Mouse (Mus musculus) C2C12 (cell line): ENCODE results near the gene Pkhd1. TPM values are rescaled to one million over a fixed set of nuclear protein-coding genes. Genes with fewer than 3 reads are reported as not detected.
"Not testable (repeated sequence)": the region's sequence is repeated elsewhere in the genome, so short reads cannot be mapped to it uniquely, and the experiment has no call there.

ENCODE experiments used
- H3K27me3 ChIP-seq: one replicate; pipeline ENCODE4 v1.6.1; 2011; ENCODE audit not compliant: control insufficient read depth, insufficient read depth, insufficient read length
- H3K36me3 ChIP-seq: one replicate; pipeline ENCODE4 v1.6.1; 2011; ENCODE audit not compliant: control insufficient read depth, insufficient read depth
- H3K4me3 ChIP-seq: one replicate; pipeline ENCODE4 v1.5.1; 2011; ENCODE audit warnings: mild to moderate bottlenecking, control low read depth; ENCODE audit not compliant: poor library complexity, insufficient read depth, severe bottlenecking
- H3K79me2 ChIP-seq: one replicate; pipeline ENCODE4 v1.6.1; 2011; ENCODE audit not compliant: control insufficient read depth, insufficient read depth
- H3K79me3 ChIP-seq: one replicate; pipeline ENCODE4 v1.6.1; 2011; ENCODE audit warnings: low read depth, control low read depth
- H3ac ChIP-seq: one replicate; pipeline ENCODE3; 2011; ENCODE audit warnings: low read depth; ENCODE audit not compliant: control insufficient read depth, insufficient read length
- CEBPB ChIP-seq: IDR thresholded peaks from one replicate; pipeline ENCODE4 v1.6.1; 2011; ENCODE audit warnings: low read depth, mild to moderate bottlenecking, control low read depth, moderate library complexity
- CTCF ChIP-seq: IDR thresholded peaks from one replicate; pipeline ENCODE4 v1.5.1; 2011; ENCODE audit not compliant: control insufficient read depth, insufficient read depth, insufficient read length
- FOSL1 ChIP-seq: IDR thresholded peaks from one replicate; pipeline ENCODE4 v1.8.0; 2011; ENCODE audit warnings: mild to moderate bottlenecking, low read length; ENCODE audit not compliant: poor library complexity, insufficient read depth, severe bottlenecking
- MAX ChIP-seq: IDR thresholded peaks from one replicate; pipeline ENCODE4 v1.6.1; 2011; ENCODE audit warnings: mild to moderate bottlenecking, control low read depth
- MYOD1 ChIP-seq: IDR thresholded peaks from one replicate; pipeline ENCODE4 v1.6.1; 2011; ENCODE audit warnings: low read depth; ENCODE audit not compliant: control insufficient read depth, insufficient read length
- MYOG ChIP-seq: IDR thresholded peaks from one replicate; pipeline ENCODE4 v1.6.1; 2011; ENCODE audit not compliant: control insufficient read depth, insufficient read length; ENCODE audit errors: extremely low read depth
- USF1 ChIP-seq: IDR thresholded peaks from one replicate; pipeline ENCODE4 v1.6.1; 2011; ENCODE audit warnings: low read depth, mild to moderate bottlenecking, control low read depth, moderate library complexity
- polyA plus RNA-seq: library from polyadenylated mRNA; unstranded; fragments of >200 nt; fragmentation: generic; extraction: Trizol; gene quantifications from one replicate; pipeline ENCODE4 v1.2.1, GENCODE M21; 2012; ENCODE audit warnings: missing spikeins

The Pkhd1 gene
- polyA plus RNA-seq, 1 experiment: not detected

- Histone ChIP-seq H3K79me3 (no peaks in the 10 kb centered on the region), H3K4me3 (no peak overlapping the region), H3ac (no peak overlapping the region), H3K36me3 (no peaks in the 10 kb centered on the region), H3K27me3 (no peaks in the 10 kb centered on the region), H3K79me2 (no peaks in the 10 kb centered on the region)
- TF ChIP-seq CTCF (no peak), MYOG (no peak), FOSL1 (no peak), MAX (no peak), CEBPB (no peak), USF1 (no peak)
Observed at GRCm38 (mm10) chr1:20466481-20466880, 151.4 kb downstream of the Pkhd1 start.

- no peaks in the 10 kb centered on the region for H3K79me2 ChIP-seq
- H3K79me3 ChIP-seq: no peaks in the 10 kb centered on the region
- no peak for TF ChIP-seq MYOD1
- TF ChIP-seq USF1: no peak
- TF ChIP-seq FOSL1: no peak
- no peak for TF ChIP-seq MYOG
- TF ChIP-seq CEBPB: no peak
- no peak for TF ChIP-seq CTCF
- TF ChIP-seq MAX: no peak
- H3K36me3 ChIP-seq: no peaks in the 10 kb centered on the region
- no peaks in the 10 kb centered on the region for H3K27me3 ChIP-seq
- H3K4me3 ChIP-seq: no peak overlapping the region
- H3ac ChIP-seq: no peak overlapping the region
Observed at GRCm38 (mm10) chr1:20454621-20455020, 163.2 kb downstream of the Pkhd1 start.

DNA sequence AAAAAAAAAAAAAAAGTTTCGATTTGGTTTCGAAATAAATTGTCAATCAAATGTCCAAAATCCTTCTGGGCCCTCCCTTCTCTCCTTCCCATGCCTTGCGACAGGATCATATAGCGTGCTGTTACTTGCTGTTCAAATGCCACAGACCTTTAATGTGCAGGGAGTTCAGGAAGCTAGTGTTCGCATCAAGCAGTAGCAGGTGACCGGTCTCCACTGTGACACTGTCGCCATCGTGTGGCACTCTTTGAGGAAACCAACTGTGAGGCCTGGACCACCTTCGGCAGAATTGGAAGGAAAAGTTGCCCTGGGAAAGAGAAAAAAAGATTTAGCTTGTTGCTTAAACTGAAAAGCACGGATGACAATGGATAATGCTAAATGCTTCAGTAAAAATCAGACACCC is 167.8 kb downstream of the Pkhd1 start:
- no peak overlapping the region for H3K4me3 ChIP-seq
- H3K36me3 ChIP-seq: no peaks in the 10 kb centered on the region
- no peaks in the 10 kb centered on the region for H3K27me3 ChIP-seq
- H3K79me3 ChIP-seq: no peaks in the 10 kb centered on the region
- TF ChIP-seq MYOG: no peak
- H3K79me2 ChIP-seq: no peaks in the 10 kb centered on the region
- H3ac ChIP-seq: no peak overlapping the region

- not testable (repeated sequence) for H3K36me3 ChIP-seq, H3K4me3 ChIP-seq, H3K79me2 ChIP-seq, H3K27me3 ChIP-seq, H3ac ChIP-seq, H3K79me3 ChIP-seq
Observed at GRCm38 (mm10) chr1:20432026-20432425, 185.8 kb downstream of the Pkhd1 start.

- TF ChIP-seq USF1: no peak
- no peak for TF ChIP-seq MAX
- no peak for TF ChIP-seq MYOG
- no peak for TF ChIP-seq CEBPB
- no peaks in the 10 kb centered on the region for H3K79me3 ChIP-seq
- no peaks in the 10 kb centered on the region for H3K36me3 ChIP-seq
- H3K27me3 ChIP-seq: no peaks in the 10 kb centered on the region
- no peaks in the 10 kb centered on the region for H3K79me2 ChIP-seq
- H3K4me3 ChIP-seq: no peak overlapping the region
- H3ac ChIP-seq: no peak overlapping the region
Observed at GRCm38 (mm10) chr1:20429056-20429394, 188.8 kb downstream of the Pkhd1 start.

- no peak overlapping the region for H3K4me3 ChIP-seq
- H3K79me2 ChIP-seq: no peaks in the 10 kb centered on the region
- TF ChIP-seq CEBPB (no peak), MYOG (no peak), CTCF (no peak), MAX (no peak), USF1 (no peak), FOSL1 (no peak), MYOD1 (no peak)
- H3K79me3 ChIP-seq: no peaks in the 10 kb centered on the region
- no peaks in the 10 kb centered on the region for H3K27me3 ChIP-seq
- H3ac ChIP-seq: no peak overlapping the region
- H3K36me3 ChIP-seq: no peaks in the 10 kb centered on the region
Observed at GRCm38 (mm10) chr1:20428370-20429055, 189.4 kb downstream of the Pkhd1 start.
